Mouse (Mus musculus): Measurements from ENCODE around the gene Kpna2.

Kpna2 gene

GRCm38 (mm10) chr11:106982351-106982750 is 17.0 kb downstream of the Kpna2 start:
- no peak for DNase-seq (ENCODE audit: low spot score in 2 of 2)

- no peak for DNase-seq (ENCODE audit: low spot score in 2 of 2)
Observed at GRCm38 (mm10) chr11:106981787-106982186, 17.6 kb downstream of the Kpna2 start.

GRCm38 (mm10) chr11:106980455-106980854 is 18.9 kb downstream of the Kpna2 start:
- peak; percentile 49 to 81 for DNase-seq (ENCODE audit: low spot score in 2 of 2)

- DNase-seq (ENCODE audit: low spot score in 2 of 2): peak; percentile 83 to 89
Observed at GRCm38 (mm10) chr11:106976194-106976593, 23.1 kb downstream of the Kpna2 start.

- no peak for DNase-seq (ENCODE audit: low spot score in 2 of 2)
Observed at GRCm38 (mm10) chr11:106975419-106976177, 23.7 kb downstream of the Kpna2 start.

- no peak for DNase-seq (ENCODE audit: low spot score in 2 of 2)
Observed at GRCm38 (mm10) chr11:106974440-106974839, 24.9 kb downstream of the Kpna2 start.

GRCm38 (mm10) chr11:106973016-106973415 is 26.3 kb downstream of the Kpna2 start:
- no peak for DNase-seq (ENCODE audit: low spot score in 2 of 2)

- DNase-seq (ENCODE audit: low spot score in 2 of 2): no peak
Observed at GRCm38 (mm10) chr11:106969798-106970197, 29.5 kb downstream of the Kpna2 start.

- DNase-seq (ENCODE audit: low spot score in 2 of 2): peak; percentile 77 to 79
Observed at GRCm38 (mm10) chr11:106967630-106968029, 31.7 kb downstream of the Kpna2 start.

GRCm38 (mm10) chr11:106965881-106966280 is 33.5 kb downstream of the Kpna2 start:
- no peak for DNase-seq (ENCODE audit: low spot score in 2 of 2)

GRCm38 (mm10) chr11:106962310-106962709 is 37.0 kb downstream of the Kpna2 start:
- DNase-seq (ENCODE audit: low spot score in 2 of 2): no peak

GRCm38 (mm10) chr11:106961471-106962081 is 37.8 kb downstream of the Kpna2 start:
- DNase-seq (ENCODE audit: low spot score in 2 of 2): no peak

GRCm38 (mm10) chr11:106959121-106959520 is 40.2 kb downstream of the Kpna2 start:
- no peak for DNase-seq (ENCODE audit: low spot score in 2 of 2)

GRCm38 (mm10) chr11:106958407-106959071 is 40.8 kb downstream of the Kpna2 start:
- no peak for DNase-seq (ENCODE audit: low spot score in 2 of 2)

- DNase-seq (ENCODE audit: low spot score in 2 of 2): peak; percentile 87 to 91
Observed at GRCm38 (mm10) chr11:106957271-106957980, 41.9 kb downstream of the Kpna2 start.

GRCm38 (mm10) chr11:106954566-106954965 is 44.8 kb downstream of the Kpna2 start:
- DNase-seq (ENCODE audit: low spot score in 2 of 2): no peak

- DNase-seq (ENCODE audit: low spot score in 2 of 2): peak in 1 of 2 experiments; percentile 36
Observed at GRCm38 (mm10) chr11:106954116-106954515, 45.2 kb downstream of the Kpna2 start.

Measured in heart, adult 9 months (tissue).